Mouse (Mus musculus) right cerebral cortex, postnatal 14 days (tissue): Measurements from ENCODE around the gene Vmn1r104.
"Not testable (repeated sequence)": the region's sequence is repeated elsewhere in the genome, so short reads cannot be mapped to it uniquely, and the experiment has no call there.

Experiments
- DNase-seq: peaks from one replicate; pipeline ENCODE4 v3.0.0; 2022

The Vmn1r104 gene

DNA sequence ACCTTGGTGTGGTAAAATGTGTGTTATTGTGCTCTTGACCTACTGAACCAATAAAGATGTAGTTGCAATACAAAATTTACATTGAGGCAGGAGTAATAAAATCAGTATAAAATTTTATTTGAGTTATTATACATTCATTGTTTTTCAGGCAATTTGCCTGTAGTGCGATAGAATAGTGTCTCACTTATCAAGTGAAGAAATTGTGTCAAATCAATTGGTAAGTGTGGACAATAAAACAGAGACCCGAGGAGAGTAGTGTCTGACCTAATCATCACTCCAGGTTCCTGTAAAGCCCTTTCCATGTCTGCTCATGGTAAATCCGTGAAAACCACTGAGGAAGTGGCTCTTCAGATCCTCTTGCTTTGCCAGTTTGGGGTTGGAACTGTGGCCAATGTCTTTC lies at the start of gene Vmn1r104:
Gene Vmn1r104 (plus strand): TSS at position 301 of the 400 bp plus-strand sequence.
- not testable (repeated sequence) for DNase-seq

DNA sequence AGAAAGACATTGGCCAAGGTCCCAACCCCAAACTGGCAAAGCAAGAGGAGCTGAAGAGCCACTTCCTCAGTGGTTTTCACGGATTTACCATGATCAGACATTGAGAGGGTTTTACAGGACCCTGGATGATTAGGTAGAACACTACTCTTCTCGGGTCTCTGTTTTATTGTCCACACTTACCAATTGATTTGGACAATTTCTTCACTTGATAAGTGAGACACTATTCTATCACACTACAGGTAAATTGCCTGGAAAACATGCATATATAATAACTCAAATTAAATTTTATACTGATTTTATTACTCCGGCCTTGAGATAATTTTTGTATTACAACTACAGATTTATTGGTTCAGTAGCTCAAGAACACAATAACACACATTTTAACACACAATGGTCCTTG lies 23.2 kb upstream of the Vmn1r104 start, which contains the start of gene Vmn1r103:
Gene Vmn1r103 (minus strand): TSS at position 101 of the 400 bp plus-strand sequence.
- not testable (repeated sequence) for DNase-seq

DNA sequence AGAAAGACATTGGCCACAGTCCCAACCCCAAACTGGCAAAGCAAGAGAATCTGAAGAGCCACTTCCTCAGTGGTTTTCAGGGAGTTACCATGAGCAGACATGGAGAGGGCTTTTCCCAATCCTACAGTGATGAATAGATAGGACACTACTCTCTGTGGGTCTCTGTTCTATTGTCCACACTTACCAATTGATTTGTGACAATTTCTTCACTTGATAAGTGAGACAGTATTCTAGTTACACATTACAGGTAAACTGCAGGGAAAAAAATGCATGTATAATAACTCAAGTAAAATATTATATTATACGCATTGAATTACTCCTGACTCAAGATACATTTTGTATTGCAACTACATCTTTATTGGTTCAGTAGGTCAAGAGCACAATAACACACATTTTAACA lies 12.0 kb downstream of the Vmn1r104 start, which contains the start of gene Gm5726:
Gene Gm5726 (minus strand): TSS at position 101 of the 400 bp plus-strand sequence.
- not testable (repeated sequence) for DNase-seq

DNA sequence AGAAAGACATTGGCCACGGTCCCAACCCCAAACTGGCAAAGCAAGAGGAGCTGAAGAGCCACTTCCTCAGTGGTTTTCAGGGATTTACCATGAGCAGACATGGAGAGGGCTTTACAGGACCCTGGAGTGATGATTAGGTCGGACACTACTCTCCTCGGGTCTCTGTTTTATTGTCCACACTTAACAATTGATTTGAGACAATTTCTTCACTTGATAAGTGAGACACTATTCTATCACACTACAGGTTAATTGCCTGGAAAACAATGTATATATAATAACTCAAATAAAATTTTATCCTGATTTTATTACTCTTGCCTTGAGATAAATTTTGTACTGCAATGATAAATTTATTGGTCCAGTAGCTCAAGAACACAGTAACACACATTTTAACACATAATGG lies 42.5 kb downstream of the Vmn1r104 start, which contains the start of gene Gm4141:
Gene Gm4141 (minus strand): TSS at position 101 of the 400 bp plus-strand sequence.
- not testable (repeated sequence) for DNase-seq
